Mouse (Mus musculus) gastrocnemius, adult 18-20 months (tissue): Measurements from ENCODE around the gene Sucla2. TPM values are rescaled to one million over a fixed set of nuclear protein-coding genes. Genes with fewer than 3 reads are reported as not detected.
"Not testable (repeated sequence)": the region's sequence is repeated elsewhere in the genome, so short reads cannot be mapped to it uniquely, and the experiment has no call there.

Source experiments
- DNase-seq: peaks from one replicate; pipeline ENCODE4 v3.0.0; 2021; ENCODE audit warnings: low spot score
- total RNA-seq, 2 experiments: library from RNA; stranded (reverse); gene quantifications; 2 replicates each; pipeline ENCODE4 v1.2.3; 2021

Gene Sucla2
- total RNA-seq, 2 experiments from 2014 or later, result 397 to 420 TPM

DNA sequence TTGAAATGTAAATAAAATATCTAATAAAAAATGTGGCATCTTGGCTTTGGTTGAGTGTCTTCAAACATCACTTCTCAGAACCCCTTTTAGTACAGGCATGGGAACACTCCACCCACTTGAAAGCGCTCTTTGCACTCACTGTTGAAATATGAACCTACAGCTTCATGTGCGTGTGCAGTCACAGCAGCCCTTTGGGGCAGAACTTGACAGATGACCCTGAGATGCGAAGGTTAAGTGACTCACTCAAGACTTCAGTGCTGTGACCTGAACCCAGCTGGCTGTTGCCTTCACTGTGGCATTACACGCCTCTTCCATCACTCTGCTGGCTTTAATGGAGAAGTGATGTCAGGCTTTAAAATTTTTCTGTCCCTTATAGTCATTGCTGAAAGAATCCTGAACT lies 82.6 kb downstream of the Sucla2 start:
- DNase-seq, result no peak

DNA sequence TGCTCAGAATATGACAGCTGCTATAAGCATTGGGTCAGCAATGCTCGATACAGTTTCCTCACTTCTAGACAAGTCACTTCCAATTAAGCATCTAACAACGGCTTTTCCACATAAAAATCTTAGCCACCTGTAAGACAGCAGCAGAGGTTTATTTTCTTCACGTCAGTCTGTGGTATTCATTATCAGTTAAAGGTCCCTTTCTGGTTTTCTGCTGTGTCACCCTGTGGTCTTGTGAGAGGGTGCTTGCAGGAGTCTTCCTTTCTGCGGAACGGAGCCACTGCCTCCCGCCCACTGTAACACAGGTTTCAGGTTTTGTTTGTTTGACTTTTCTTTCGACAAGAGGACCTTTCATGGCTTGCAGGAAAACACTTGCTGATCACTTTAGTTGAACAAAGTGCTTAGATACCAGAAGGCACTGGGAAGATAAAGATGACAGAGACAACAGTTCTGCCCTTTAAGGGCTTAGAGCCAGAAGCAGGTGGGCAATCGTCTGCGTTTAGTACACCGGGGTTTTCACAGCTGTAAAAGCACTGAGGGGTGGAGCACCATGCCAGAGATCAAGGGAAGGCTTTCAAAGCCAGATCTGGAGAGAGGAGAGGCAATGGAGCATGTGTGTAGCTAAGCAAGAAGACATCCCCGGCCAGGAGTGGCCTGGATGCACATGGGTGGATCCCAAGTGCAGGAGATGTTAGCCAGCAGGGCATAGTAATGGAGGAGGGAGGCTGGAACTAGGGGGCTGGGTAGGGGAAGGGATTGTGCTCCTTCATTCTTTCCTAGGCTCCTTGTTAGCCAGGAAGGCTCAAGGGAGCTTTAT lies 83.8 kb downstream of the Sucla2 start:
- no peak for DNase-seq

DNA sequence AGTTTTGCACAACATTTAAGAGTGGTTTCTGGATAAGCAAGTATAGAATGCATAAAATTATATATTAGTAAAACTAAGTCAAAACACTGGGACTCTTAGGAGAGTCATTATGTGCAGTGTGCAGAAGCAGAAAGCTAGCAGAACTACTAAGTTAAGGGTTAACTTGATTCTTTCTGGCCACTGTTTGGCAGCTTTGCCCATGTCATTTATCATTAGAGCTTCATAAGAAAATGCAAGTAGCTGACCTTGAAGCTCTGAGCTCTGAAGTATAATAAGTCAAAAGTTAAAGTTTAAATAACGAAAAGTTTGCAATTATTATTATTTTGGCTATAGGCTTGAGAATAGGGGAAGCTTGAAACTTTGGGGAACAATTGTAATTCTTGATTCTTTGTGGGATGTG lies 89.8 kb downstream of the Sucla2 start:
- not testable (repeated sequence) for DNase-seq

DNA sequence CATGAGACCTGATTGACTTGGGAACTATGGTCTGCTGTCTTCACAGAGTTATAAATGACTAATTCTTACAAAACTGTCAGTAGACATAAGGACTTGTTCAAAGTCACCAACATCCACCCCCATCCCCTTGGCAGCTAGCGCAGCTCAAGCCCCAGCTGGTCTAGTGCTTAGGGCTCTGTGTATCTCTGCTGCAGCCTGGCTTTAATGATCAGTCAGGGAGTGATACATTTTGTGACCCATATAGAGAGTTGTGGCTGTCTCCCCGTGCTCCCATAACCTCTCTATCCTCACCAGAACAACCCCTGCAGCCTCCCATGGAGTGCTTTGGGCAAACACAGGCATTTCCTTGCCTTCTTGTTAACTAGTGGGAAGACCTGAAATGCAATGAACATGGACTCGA lies 95.8 kb downstream of the Sucla2 start:
- no peak for DNase-seq

DNA sequence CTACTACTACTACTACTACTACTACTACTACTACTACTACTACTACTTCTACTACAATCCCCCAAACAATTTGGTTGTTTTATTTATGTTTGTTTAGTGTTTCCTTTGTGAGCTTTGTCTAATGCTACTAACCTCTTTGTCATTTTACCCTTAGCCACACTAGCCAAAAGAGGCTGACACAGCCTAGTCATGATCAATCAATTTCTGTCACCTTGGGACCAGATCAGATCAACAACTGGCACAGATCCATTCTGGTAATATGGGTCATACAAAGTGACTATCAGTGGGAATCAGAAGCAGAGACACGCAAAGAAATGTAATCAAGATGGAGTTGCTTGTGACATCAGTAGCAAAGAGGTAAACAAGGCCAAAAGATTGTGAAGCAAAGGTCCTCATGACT lies 97.9 kb downstream of the Sucla2 start:
- DNase-seq, result no peak

DNA sequence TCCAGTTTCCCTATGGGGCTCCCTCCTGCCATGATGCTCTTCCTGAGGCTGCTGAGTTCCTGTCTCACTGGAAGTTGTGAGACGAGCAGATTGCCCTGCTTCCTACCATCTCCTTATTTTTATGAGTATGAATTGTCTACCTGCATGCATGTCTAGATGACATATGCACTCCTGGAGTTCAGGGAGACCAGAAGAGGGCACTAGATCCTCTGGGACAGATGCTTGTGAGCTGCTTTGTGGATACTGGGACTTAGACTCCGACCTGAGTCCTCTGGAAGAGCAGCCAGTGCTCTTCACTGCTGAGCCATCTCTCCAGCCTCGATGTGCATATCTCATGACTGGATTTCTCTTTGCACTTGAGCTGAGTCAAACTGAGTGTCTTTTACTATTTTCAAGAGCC lies 100.3 kb downstream of the Sucla2 start:
- DNase-seq, result no peak

DNA sequence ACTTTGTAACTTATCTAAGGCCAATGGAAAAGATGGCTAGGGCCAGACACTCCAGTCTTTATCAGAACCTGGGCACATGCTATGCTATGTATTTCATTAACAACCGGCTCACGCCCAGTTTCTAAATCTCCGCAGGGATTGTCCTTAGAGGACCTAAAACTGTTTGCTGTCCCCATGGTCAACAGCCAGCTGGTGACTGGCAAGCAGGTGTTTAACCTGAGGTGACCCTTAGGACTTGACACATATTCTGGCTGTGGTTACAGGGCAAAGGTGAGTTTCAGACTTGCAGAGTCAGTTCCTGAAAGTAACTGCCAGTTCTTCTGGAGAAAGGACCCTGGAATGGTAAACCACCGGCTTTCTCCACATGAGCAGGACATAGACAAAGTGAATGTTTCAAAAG lies 106.4 kb downstream of the Sucla2 start:
- DNase-seq, result peak; percentile 62

DNA sequence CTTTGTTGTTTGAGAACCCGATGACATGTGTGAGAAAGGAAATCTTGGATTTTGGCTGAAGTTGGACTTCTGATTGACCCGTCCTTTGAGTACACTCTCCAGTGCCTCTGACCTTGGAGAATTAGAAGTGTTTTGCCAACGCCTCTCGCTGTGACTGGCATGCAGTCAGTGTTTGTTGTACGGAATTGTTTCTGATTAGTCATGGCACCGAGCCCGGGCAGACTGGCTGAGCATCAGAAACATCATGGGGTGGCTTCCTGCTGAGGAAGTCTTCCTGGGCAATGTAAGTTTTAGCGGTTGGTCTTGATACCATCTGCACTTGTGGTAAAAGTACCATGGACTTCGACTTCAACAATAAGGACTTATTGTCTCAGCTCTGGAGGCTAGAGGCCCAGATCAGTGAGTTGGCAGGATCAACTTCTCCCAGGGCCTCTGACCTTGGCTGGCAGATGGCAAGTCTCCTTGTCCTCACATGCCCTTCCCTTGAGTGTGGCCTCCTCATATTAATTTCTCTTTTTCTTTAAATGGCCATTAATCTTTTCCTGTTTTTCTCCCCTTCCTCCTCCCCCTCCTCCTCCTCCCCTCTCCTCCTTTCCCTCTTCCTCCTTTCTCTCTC lies 107.6 kb downstream of the Sucla2 start:
- no peak for DNase-seq

DNA sequence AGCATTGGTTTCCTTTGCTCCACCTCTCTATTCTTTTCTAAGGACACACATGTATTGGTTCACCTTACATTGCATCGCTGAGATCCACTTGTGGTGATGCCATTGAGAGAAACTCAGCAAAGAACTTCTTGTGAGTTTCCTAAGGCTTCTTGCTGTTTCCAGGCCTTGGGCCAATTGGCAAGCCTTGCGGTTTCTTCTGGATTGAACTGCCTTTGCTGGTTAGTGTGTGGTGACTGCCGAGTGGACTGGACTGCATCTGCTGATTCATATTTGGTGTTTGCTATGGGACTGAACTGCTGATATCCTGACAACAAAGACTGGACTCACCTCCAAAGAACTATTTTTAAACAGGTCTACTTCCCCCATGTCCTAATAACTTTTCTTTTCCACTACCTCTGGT lies 109.2 kb downstream of the Sucla2 start:
- DNase-seq, result no peak

DNA sequence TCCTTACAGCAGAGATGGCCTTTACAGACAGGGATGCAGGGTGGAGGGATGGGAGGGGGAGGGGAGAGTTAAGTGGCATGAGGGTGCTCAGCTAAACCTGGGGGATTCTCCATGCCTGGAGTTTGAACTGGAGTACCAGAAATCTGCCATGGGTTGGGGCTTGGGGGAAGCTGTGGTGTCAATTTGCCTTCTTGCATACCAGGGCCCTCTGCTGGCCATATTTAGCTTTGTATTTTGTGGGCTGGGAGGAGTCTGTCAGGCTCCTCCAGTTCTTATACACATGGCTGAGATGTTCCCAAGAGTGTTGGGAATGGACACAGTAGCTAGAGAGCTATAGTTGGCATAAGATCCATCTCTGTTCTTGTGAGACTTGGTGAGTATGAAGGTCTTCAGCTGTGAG lies 112.3 kb downstream of the Sucla2 start:
- peak; percentile 11 for DNase-seq

Other genes starting within 250 kb of the Sucla2 start
- gene Rb1, start 199.5 kb upstream of the Sucla2 start, total RNA-seq, result 10 to 100 TPM; 15.5 to 17.8 TPM
- gene Itm2b, start 140.0 kb upstream of the Sucla2 start, total RNA-seq, result 100 to 1,000 TPM; 281 to 288 TPM
- 10 to 100 TPM; 11.9 to 13.4 TPM for gene Med4, start 15.3 kb upstream of the Sucla2 start, total RNA-seq
- gene Nudt15, start 22.9 kb downstream of the Sucla2 start, total RNA-seq, result 1 to 10 TPM; 4.4 to 5.3 TPM
- gene Gm21750, start 135.9 kb downstream of the Sucla2 start, total RNA-seq, result not detected